Mouse (Mus musculus) Muller cell, postnatal 12 days (primary cell): ENCODE measurements at regions not wholly inside any gene's neighbourhood (a gene's known extent, or its start where the extent isn't known, plus 50 kb on each side); places are given as distances from the start of the nearest gene placed in this dataset.

Source experiments
- DNase-seq: peaks from one replicate; pipeline ENCODE4 v3.0.0-alpha.2; 2015; ENCODE audit errors: inconsistent ontology term

DNA sequence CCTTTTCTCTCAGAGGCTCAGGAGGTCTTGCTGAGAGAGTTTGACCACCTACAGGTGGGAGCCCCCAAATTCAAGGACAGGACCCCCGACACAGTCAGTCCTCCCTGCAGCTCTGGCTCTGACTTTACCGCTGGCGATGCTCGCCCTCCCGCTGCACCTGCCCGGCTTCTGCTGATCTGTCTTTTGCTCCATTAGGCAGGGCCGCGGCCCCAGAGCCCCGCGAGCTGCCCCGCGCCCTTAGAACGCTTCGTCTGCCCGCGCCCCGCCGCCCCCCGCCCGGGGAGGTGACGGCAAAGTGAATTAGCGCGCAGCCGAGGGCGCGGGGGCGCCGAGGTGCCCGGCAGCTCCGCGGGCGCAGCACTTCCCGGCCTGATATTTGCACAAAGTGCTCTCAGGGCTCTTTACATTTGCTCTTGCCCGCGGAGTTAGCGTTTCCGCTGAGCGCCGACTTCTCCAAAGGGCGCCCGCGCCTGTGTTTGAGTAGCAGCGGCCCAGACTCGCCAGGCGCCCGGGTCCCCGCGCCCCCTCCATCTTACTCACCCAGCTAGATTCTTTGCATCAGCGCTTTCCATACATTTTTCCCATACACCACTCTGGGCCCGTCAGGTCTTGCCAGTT is 260.7 kb upstream of the 4930535I16Rik start:
- no peak for DNase-seq

GRCm38 (mm10) chr4:124175531-124175930 is 257.7 kb upstream of the 4930535I16Rik start:
- DNase-seq: no peak

DNA sequence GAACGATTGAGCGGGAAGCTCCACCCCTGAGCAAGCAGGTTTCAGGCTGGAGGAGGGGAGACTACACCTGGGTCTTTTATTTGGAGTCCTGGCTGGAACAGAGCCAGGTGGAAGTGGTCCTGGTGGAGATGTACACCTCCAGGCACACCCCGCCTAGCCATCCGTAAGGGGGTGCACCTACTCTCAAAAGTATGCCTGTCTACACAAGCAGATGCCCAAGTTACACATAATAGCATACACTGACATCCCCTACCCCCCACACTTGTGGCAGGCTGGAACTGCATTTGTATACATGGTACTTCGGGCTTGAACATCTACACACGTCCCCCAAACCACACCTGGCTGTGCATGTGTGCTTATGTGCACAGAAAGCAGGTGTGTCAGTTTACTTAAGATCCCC is 236.8 kb upstream of the 4930535I16Rik start:
- DNase-seq: no peak

DNA sequence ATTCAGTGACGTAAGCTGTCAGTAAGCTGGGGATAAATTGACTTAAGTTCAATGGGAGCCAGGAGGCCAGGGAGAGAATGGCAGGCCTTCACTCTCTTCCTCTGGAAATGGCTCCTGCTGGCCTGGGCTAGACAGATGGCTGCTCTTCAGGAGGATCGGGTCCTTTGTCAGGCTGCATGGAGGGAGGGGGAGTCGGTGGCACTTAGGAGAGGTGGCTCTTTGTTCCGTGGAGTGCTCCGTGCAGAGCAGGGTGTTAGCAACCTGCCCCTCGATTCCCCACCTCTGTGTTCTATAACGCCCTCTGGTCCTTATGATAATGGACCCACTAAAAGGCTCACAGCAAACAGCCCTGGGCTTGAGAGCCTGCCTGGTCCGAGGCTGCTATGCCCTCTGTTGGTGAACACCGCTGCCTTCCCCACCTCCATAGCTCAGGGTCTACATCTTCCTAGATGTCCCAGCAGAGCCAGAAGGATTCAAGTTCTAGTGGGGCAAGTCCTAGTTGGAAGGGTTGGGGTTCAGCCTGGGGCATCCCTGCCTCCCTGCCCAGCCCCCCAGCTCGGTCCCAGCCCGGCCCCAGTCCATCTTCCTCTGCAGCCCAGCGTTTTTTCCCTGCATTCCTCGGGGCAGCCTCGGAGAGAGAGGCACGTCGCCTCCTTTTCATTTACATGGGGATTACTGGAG is 232.1 kb upstream of the 4930535I16Rik start:
- no peak for DNase-seq

GRCm38 (mm10) chr4:124149037-124149436 is 231.2 kb upstream of the 4930535I16Rik start:
- DNase-seq: no peak

DNA sequence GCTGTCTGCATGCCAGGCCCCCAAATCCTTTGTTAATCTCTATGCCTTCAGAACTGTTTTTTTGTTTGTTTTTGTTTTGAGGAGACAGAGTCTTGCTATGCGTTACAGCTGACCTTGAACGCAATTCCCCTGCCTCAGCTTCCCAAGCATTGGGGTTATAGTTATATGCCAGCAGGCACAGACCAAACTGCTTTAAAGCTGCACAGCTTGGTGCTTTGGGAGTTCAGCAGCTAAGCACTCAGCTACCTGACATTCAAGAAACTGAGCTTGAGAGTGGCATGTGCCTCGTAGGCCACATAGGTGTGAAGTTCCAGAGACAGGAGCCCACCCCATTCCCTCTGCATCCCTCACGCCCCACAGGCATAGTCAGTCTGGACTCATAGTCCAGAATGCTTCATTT is 229.5 kb upstream of the 4930535I16Rik start:
- no peak for DNase-seq

DNA sequence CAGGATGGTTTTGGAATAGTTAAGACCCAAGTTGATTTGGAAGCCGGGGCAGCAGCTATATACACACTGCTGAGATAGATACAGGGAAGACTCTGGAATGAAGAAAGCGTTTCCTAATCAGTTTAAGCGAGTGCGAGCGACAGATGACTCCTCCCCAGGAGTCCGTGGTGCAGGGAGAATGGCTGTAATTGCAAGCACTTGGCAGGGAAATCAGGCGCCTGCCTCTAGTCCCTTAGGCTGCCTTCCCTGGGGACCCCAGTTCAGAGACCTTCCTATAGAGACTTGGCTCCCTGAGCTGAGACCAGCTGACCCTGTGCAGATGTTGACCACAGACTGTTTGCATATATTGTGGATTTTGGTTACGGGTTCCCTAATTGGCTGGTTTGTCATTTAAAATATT is 228.3 kb upstream of the 4930535I16Rik start:
- no peak for DNase-seq

- no peak for DNase-seq
Measured at GRCm38 (mm10) chr4:124143630-124144029, 225.8 kb upstream of the 4930535I16Rik start.

DNA sequence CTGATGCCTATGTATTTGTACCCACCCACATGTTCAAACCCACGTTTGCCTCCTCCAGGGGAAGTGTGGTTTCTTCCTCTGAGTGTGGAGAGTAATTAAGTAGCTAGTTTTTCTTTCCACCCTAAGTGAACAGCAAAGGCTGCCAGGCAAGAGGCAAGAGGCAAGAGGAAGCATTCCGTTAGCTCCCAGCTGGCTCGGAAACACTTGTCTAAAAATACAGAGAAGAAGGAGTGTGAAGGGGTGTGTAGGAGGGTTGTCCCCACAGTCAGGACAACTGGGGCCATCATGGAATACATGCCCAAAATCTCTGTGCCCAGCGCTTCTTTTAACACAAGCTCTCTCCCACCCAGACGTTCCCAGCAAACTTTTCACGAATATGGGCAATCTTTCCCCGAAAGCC is 225.4 kb upstream of the 4930535I16Rik start:
- no peak for DNase-seq

- peak; percentile 68 for DNase-seq
Measured at GRCm38 (mm10) chr4:124142083-124142482, 224.3 kb upstream of the 4930535I16Rik start.

DNA sequence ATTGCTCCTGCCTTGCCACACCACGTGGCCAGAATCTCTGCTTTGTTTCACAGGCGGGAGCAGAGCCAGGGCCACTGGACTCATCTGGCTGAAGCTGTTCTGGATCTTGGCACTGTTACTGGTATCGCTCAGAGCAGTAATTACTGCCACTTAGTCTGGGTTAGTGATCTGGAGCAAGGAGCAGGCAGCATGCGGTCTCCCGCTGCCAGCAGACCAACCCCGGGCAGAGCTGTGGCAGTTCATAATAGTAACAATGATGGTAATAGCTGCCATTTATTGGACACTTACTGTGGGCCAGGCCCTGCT is 217.3 kb upstream of the 4930535I16Rik start:
- peak; percentile 80 for DNase-seq

DNA sequence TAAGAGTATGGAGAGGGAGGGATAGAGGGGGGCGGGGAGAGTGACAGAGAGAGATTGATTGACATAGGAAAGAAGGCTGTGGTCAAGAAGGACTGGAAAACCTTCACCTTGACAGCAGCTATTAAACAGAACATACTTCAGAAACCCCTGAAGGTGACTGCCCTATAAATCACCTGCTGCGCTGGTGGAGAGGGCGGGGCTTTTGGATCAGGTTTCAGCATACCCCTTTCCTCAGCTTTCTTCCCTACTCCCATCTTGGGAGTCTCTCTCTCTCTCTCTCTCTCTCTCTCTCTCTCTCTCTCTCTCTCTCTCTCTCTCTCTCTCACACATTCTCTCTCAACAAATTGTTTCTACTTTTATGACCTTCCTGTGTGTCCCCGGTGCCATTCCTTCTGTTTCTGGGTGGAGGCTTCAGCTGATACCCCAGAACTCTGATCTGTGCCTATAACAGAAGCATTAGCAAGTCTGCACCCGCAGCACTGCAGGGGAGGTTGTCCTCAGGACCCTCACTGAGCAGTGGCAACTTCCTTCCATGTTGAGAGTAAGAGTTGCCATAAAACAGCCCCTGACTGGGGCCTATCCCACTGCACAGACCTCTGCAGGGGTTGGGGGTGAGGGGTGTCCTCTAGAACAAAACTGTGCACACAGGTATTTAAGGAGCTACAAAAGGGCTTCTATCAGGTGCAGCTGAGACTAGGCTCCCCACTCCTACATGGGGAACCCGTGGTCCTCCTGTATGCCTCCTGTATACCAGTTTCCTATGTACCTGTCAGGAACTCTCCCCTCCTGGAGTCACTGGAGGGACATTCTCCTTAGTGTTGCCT is 216.7 kb upstream of the 4930535I16Rik start:
- no peak for DNase-seq

GRCm38 (mm10) chr4:124130946-124131345 is 213.1 kb upstream of the 4930535I16Rik start:
- DNase-seq: no peak

DNA sequence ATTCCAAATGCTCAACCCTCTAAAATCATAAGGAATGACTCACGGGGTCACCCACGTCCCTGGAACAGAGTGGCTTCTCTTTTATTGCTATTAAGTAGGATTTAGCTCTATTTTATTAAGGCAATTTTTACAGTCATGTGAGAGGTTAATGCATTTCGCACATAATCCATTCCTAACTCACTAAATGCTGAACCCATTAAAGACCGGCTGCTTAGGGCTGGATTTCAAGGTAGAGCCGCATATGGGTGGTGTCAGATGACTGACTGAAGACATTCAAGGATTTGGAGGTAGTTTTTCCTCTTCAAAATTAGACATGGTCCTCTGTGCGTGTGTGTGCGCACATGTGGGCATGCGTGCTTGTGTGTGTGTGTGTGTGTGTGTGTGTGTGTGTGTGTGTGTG is 208.4 kb upstream of the 4930535I16Rik start:
- no peak for DNase-seq

DNA sequence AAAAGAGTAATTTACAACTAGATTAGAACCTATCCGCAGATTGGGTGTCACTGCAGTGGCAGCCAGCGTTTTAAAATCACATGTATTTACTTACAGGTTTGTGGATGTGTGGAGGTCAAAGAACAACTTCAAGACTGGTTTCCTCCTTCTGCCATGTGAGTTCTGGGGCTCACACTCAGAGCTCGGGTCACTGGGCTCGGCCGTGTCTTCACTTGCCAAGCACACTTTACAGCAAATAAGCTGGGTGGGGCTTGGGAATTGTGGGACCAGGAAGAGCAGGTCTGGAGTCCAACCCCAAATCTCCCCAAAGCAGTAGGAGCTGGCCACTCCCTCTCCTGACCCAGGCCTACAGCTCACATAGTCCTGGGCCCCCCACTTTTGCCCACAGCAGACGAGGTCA is 202.5 kb upstream of the 4930535I16Rik start:
- no peak for DNase-seq

DNA sequence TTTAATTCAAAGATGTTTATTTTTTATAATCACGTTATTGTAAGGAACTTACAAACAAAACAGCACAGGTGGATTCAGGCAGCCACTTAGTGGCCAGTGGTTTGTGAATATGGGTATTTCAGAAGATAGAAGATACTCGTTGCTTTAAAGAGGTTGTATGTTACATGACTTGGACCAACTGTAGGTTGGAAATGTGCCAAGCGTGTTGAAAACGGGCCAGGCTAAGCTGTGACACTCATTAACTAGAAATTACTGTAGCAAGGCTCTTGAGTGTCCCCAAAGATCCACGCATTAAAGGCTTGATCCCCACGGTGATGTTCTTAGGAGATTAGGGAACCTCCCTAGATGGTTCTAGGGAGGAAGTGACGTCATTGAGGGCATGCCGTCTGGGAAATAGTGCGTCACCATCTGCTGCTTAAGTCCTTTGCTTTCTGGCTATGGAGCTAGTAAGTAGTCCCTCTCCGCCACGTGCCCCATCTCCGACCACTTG is 196.1 kb upstream of the 4930535I16Rik start:
- DNase-seq: no peak

DNA sequence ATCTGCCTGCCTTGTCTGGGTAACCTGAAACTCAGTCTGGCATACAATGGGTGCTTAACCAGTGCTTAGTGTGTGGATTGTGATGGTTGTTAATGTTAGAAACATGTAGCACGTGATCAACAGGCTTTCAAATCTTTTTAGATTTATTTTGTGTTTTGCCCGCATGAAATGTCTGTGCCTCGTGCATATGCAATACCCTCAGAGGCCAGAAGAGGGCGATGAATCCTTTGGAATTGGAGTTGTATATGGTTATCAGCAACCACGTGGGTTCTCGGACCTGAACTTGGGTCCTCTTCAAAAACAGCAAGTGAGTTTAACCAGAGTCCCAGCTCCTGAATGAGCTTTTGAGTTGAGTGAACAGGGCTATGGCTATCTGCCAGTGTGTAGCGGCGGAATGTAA is 192.9 kb upstream of the 4930535I16Rik start:
- DNase-seq: no peak

GRCm38 (mm10) chr4:124109371-124109770 is 191.5 kb upstream of the 4930535I16Rik start:
- no peak for DNase-seq

DNA sequence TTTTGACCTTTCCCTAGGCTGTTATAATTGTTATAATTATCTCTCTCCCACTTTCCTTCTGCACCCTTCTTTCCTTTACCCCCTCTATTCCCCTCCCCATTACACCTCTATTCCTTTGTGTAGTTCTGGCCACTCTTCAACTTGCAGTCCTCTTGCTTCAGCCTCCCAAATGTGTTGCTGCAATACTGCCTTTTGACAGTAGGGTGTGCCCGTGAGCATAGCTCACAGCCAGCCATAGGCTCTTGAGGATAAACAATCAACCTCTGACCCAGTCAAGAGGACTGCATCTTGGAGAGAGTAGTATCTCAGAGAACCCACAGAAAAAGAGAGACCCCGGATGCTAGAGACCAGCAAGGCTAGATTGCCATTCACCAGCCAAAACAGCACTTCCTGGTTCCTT is 184.9 kb upstream of the 4930535I16Rik start:
- DNase-seq: no peak

GRCm38 (mm10) chr4:124086801-124087200 is 169.0 kb upstream of the 4930535I16Rik start:
- DNase-seq: no peak

DNA sequence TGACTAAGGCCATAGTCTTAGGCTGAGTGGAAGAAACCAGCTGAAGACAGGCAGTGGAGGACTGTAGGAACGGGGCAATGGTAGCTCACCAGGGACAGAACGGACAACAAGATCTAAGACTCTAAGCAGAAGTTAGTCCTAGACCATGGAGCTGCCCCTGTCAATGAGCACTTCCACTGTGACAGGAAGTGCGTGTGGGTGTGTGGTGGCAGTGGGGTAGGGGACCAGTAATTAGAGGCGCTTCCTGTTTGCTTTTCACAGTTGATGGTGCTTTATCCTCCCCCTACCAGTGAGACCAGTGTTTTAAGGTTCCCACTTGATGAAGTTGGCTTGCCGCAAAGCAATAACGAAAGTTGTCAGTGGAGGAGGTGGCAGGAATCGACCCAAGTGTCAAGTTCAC is 168.4 kb upstream of the 4930535I16Rik start:
- no peak for DNase-seq

GRCm38 (mm10) chr4:124079603-124080002 is 161.8 kb upstream of the 4930535I16Rik start:
- DNase-seq: no peak

- DNase-seq: no peak
Measured at GRCm38 (mm10) chr4:124075551-124075950, 157.7 kb upstream of the 4930535I16Rik start.
